Mouse (Mus musculus) thymus, adult 2 months (tissue): Measurements from ENCODE around the gene Nat9. TPM values are rescaled to one million over a fixed set of nuclear protein-coding genes. Genes with fewer than 3 reads are reported as not detected.

Source experiments
- DNase-seq: peaks from one replicate; pipeline ENCODE4 v3.0.0; 2021
- H3K27ac ChIP-seq: fragments of 200-500 bp; 2 replicates; pipeline ENCODE4 v1.5.1; 2012; ENCODE audit warnings: low read length, control low read depth; ENCODE audit not compliant: control insufficient read depth, insufficient read depth
- H3K27me3 ChIP-seq: fragments of 200-500 bp; 2 replicates; pipeline ENCODE4 v1.6.1; 2012; ENCODE audit warnings: mild to moderate bottlenecking, low read length, moderate library complexity, mixed read lengths; ENCODE audit not compliant: control insufficient read depth, insufficient read depth
- H3K36me3 ChIP-seq: fragments of 200-500 bp; 2 replicates; pipeline ENCODE4 v1.6.1; 2012; ENCODE audit warnings: mild to moderate bottlenecking, low read length, moderate library complexity; ENCODE audit not compliant: control insufficient read depth, insufficient read depth
- H3K4me1 ChIP-seq: fragments of 200-500 bp; replicated peaks from 2 replicates; pipeline ENCODE4 v1.6.1; 2012; ENCODE audit warnings: low read length; ENCODE audit not compliant: control insufficient read depth, insufficient read depth
- H3K4me3 ChIP-seq: fragments of 200-500 bp; 2 replicates; pipeline ENCODE4 v1.5.1; 2012; ENCODE audit warnings: mild to moderate bottlenecking, low read length, control low read depth, moderate library complexity; ENCODE audit not compliant: control insufficient read depth, insufficient read depth
- CTCF ChIP-seq: fragments of 200-500 bp; IDR thresholded peaks from 2 replicates; pipeline ENCODE4 v1.5.1; 2012; ENCODE audit warnings: mild to moderate bottlenecking, control low read depth, low read length, moderate library complexity, borderline replicate concordance; ENCODE audit not compliant: control insufficient read depth, poor library complexity, insufficient read depth; ENCODE audit errors: extremely low read depth
- POLR2A ChIP-seq: fragments of 200-500 bp; IDR thresholded peaks from 2 replicates; pipeline ENCODE4 v1.6.1; 2012; ENCODE audit warnings: mild to moderate bottlenecking, low read length, control low read depth, moderate library complexity; ENCODE audit not compliant: control insufficient read depth, poor library complexity, insufficient read depth; ENCODE audit errors: extremely low read depth
- WGBS: fragments of 180-500 bp; shearing (Covaris S2); methylation state at CpG from one replicate; pipeline ENCODE4 v1.1.7; 2018; 5-methylcytosine and 5-hydroxymethylcytosine counted together
- polyA plus RNA-seq: library from polyadenylated mRNA; depleted of rRNA; stranded (reverse); fragments of >200 nt; gene quantifications from 2 replicates; pipeline ENCODE4 v1.2.3, GENCODE M21; 2012

The Nat9 gene
- polyA plus RNA-seq, 1 experiment, result 11.8 TPM

- Histone ChIP-seq H3K27me3 (no peaks in the 10 kb centered on the region), H3K4me3 (no peak overlapping the region; the same call in 1 of the 2 replicates), H3K4me1 (peaks cover 65% of the 10 kb centered on the region), H3K36me3 (no peaks in the 10 kb centered on the region), H3K27ac (peak overlapping the region; percentile 94)
- peak; percentile 93 for DNase-seq
- 31% methylated on average over 10 of the region's 10 CpGs for WGBS
- TF ChIP-seq POLR2A, result no peak
- TF ChIP-seq CTCF, result peak; percentile 89; the same call in 1 of the 2 replicates
These were observed 26.6 kb downstream of the Nat9 start for GRCm38 (mm10) chr11:115160883-115161577.

- Histone ChIP-seq H3K36me3 (no peaks in the 10 kb centered on the region), H3K4me1 (peaks cover 64% of the 10 kb centered on the region)
- DNase-seq, result peak; percentile 80
These were observed 27.5 kb downstream of the Nat9 start for GRCm38 (mm10) chr11:115160016-115160797.

GRCm38 (mm10) chr11:115157933-115158719 is 29.5 kb downstream of the Nat9 start:
- Histone ChIP-seq H3K36me3 (no peaks in the 10 kb centered on the region), H3K4me1 (peaks cover 80% of the 10 kb centered on the region), H3K4me3 (peak overlapping the region; percentile 15), H3K27me3 (no peaks in the 10 kb centered on the region), H3K27ac (peak overlapping the region; percentile 91)
- TF ChIP-seq POLR2A, result 0 out of 2 replicates have a peak, but pooled peaks have one; percentile 5
- TF ChIP-seq CTCF, result no peak
- WGBS, result 2% methylated on average over 12 of the region's 12 CpGs
- peak; percentile 85 for DNase-seq

More at GRCm38 (mm10) chr11:115160016-115160797, 27.5 kb downstream of the Nat9 start:
- no peak overlapping the region for H3K27ac ChIP-seq
- 84% methylated on average over 11 of the region's 11 CpGs for WGBS
- H3K4me3 ChIP-seq, result no peak overlapping the region
- TF ChIP-seq POLR2A, result no peak
- TF ChIP-seq CTCF, result peak; percentile 77
- H3K27me3 ChIP-seq, result no peaks in the 10 kb centered on the region

DNA sequence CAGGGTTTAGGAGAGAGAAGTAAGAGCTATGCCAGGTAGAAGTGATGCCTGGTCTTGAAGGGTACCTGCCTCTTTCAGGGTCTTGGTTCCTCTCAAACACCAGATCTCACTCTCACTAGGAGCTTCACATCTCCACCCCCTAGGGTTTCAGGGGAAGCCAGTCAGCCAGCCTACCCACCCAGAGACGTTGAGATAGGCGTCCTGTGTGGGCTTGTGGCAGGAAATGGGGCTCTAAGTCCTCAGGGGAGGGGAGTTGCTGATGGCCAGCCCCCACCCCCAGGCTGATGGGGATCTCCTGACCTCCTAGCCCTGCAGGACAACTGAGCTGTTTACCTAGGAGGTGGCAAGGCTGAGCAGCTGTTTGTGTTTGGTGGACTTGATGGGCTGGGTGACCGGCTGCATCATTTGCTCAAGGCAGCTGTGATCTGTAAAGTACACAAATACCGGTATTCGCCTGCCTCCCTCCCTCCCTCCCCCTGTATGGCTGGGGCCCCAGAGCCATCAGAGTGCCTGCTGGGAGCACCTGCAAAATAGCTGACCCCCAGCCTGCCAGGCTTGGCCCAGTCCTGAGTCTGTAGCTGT is 32.5 kb downstream of the Nat9 start:
- Histone ChIP-seq H3K4me3 (peak overlapping the region; percentile 31), H3K4me1 (peaks cover 80% of the 10 kb centered on the region), H3K27ac (peak overlapping the region; percentile 54; the same call in 1 of the 2 replicates), H3K36me3 (no peaks in the 10 kb centered on the region), H3K27me3 (no peaks in the 10 kb centered on the region)
- WGBS, result 6% methylated on average over 5 of the region's 5 CpGs
- peak; percentile 70 for DNase-seq
- TF ChIP-seq CTCF (no peak), POLR2A (no peak)

- H3K4me1 ChIP-seq, result peaks cover 70% of the 10 kb centered on the region
- H3K27ac ChIP-seq, result peak overlapping the region; percentile 38; the same call in 1 of the 2 replicates
- WGBS, result under 1% methylated on average over 35 of the region's 35 CpGs
- H3K27me3 ChIP-seq, result no peaks in the 10 kb centered on the region
- peak; percentile 89 for DNase-seq
- peak overlapping the region; percentile 62 for H3K4me3 ChIP-seq
- no peaks in the 10 kb centered on the region for H3K36me3 ChIP-seq
- peak; percentile 75; the same call in 1 of the 2 replicates for TF ChIP-seq CTCF
- TF ChIP-seq POLR2A, result peak; percentile 45; the same call in 1 of the 2 replicates
These were observed 33.9 kb downstream of the Nat9 start for GRCm38 (mm10) chr11:115153699-115154292.

DNA sequence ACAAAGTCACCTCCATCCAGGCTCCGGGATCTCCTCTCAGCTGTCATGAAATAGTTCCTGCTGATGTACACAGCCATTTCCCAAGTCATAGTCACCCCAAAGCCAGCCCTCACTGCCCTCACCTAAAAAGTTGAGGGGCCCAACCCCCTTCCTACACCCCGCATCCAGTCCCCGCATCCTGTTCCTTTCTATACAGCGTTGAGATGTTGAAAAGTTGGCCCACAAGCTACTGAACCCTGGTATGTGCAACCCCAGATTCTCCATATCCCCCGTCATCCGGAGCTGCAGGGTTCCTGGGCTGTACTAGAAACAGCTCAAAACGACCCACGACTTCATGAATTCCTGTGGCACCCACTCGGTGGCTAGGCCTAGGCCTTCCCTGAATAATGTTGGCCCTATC is 34.6 kb downstream of the Nat9 start:
- Histone ChIP-seq H3K4me3 (no peak overlapping the region), H3K27ac (no peak overlapping the region), H3K27me3 (no peaks in the 10 kb centered on the region), H3K4me1 (peaks cover 66% of the 10 kb centered on the region), H3K36me3 (no peaks in the 10 kb centered on the region)
- no peak for DNase-seq
- TF ChIP-seq POLR2A (no peak), CTCF (no peak)
- WGBS, result 74% methylated on average over 9 of the region's 9 CpGs
